Mouse (Mus musculus) myocyte (in vitro differentiated cells): ENCODE data around the gene Sos1.

ENCODE experiments used
- E2F4 ChIP-seq: IDR thresholded peaks from one replicate; pipeline ENCODE4 v1.6.1; 2011; ENCODE audit warnings: mild to moderate bottlenecking, control low read depth, moderate library complexity; ENCODE audit not compliant: insufficient read depth
- MAX ChIP-seq: IDR thresholded peaks from one replicate; pipeline ENCODE4 v1.6.1; 2011; ENCODE audit warnings: low read depth, mild to moderate bottlenecking, control low read depth
- MYOD1 ChIP-seq, 3 experiments: IDR thresholded peaks; one replicate each; pipeline ENCODE4 v1.6.1; 2011; ENCODE audit warnings: control low read depth in 2 of 3, low read depth in 2 of 3, mild to moderate bottlenecking in 2 of 3, moderate library complexity in 1 of 3; ENCODE audit not compliant: insufficient read length in 2 of 3, control insufficient read depth in 1 of 3
- MYOG ChIP-seq, 3 experiments: IDR thresholded peaks; one replicate each; pipeline ENCODE4 v1.6.1; 2011; ENCODE audit warnings: control low read depth in 2 of 3, low read depth in 2 of 3, mild to moderate bottlenecking in 2 of 3; ENCODE audit not compliant: insufficient read length in 2 of 3, control insufficient read depth in 1 of 3, insufficient read depth in 1 of 3
- POLR2A ChIP-seq: IDR thresholded peaks from one replicate; pipeline ENCODE4 v1.6.1; 2011; ENCODE audit warnings: low read depth, mild to moderate bottlenecking, control low read depth, moderate library complexity; ENCODE audit not compliant: insufficient read length
- POLR2AphosphoS2 ChIP-seq: IDR thresholded peaks from one replicate; pipeline ENCODE4 v1.6.1; 2011; ENCODE audit warnings: low read depth, control low read depth; ENCODE audit not compliant: insufficient read length
- REST ChIP-seq: IDR thresholded peaks from one replicate; pipeline ENCODE4 v1.6.1; 2011; ENCODE audit warnings: mild to moderate bottlenecking, control low read depth, moderate library complexity; ENCODE audit not compliant: insufficient read depth, insufficient read length
- SRF ChIP-seq: IDR thresholded peaks from one replicate; pipeline ENCODE4 v1.6.1; 2011; ENCODE audit warnings: low read depth; ENCODE audit not compliant: control insufficient read depth, insufficient read length
- TCF12 ChIP-seq: IDR thresholded peaks from one replicate; pipeline ENCODE4 v1.6.1; 2011; ENCODE audit warnings: mild to moderate bottlenecking, control low read depth; ENCODE audit not compliant: poor library complexity, insufficient read depth, severe bottlenecking
- TCF3 ChIP-seq: IDR thresholded peaks from one replicate; pipeline ENCODE4 v1.6.1; 2011; ENCODE audit warnings: low read depth, control low read depth; ENCODE audit not compliant: insufficient read length
- USF1 ChIP-seq: IDR thresholded peaks from one replicate; pipeline ENCODE4 v1.6.1; 2011; ENCODE audit warnings: low read depth, mild to moderate bottlenecking, control low read depth, moderate library complexity

DNA sequence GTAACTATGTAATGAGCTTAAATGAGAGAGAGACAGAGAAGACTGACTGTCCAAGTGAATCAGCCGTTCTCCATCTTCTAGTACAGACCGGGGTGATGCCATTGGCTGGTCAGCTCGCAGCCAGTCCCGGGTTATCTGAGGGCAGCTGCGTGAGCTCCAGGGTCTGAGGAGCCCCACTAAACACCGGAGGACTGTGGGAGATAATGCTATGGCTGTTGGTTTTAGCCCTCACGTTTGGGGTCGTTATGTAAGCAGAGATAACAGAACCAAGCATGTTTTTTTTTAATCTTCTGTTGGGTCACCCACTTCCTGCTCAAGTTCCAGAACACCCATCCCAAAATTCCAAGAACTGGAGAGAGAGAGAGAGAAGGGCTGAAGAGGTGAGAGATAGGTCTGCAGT lies 33.5 kb upstream of the Sos1 start:
- TF ChIP-seq POLR2A, result no peak
- TF ChIP-seq POLR2AphosphoS2, result no peak
- no peak for TF ChIP-seq TCF3
- TF ChIP-seq MYOG (IDR thresholded peaks at IDR 0.05; ENCODE audit: control insufficient read depth in 1 of 3, insufficient read depth in 1 of 3, insufficient read length in 2 of 3, low read depth in 2 of 3), result no peak
- no peak for TF ChIP-seq MYOD1 (IDR thresholded peaks at IDR 0.05; ENCODE audit: control insufficient read depth in 1 of 3, insufficient read length in 2 of 3, low read depth in 2 of 3)
- no peak for TF ChIP-seq E2F4
- TF ChIP-seq USF1, result no peak
- TF ChIP-seq MAX, result no peak
- no peak for TF ChIP-seq REST
- TF ChIP-seq SRF, result no peak
- no peak for TF ChIP-seq TCF12
